Mouse (Mus musculus) layer of hippocampus, postnatal 10 days (tissue): ENCODE results near the gene Rhox6. TPM values are rescaled to one million over a fixed set of nuclear protein-coding genes. Genes with fewer than 3 reads are reported as not detected.
"Not testable (repeated sequence)": the region's sequence is repeated elsewhere in the genome, so short reads cannot be mapped to it uniquely, and the experiment has no call there.

Experiments used
- DNase-seq, 2 experiments: peaks; one replicate each; pipeline ENCODE4 v3.0.0; 2021; ENCODE audit warnings: low spot score in 2 of 2
- long read RNA-seq: library from polyadenylated mRNA; stranded (forward); transcript quantifications from one replicate; pipeline ENCODE4 v2.0.0, GENCODE M21; 2023
- total RNA-seq, 2 experiments: library from RNA; stranded (reverse); gene quantifications; 2 replicates each; pipeline ENCODE4 v1.2.3; 2021

Gene Rhox6
- not detected for total RNA-seq
- long read RNA-seq, result 0 reads

DNA sequence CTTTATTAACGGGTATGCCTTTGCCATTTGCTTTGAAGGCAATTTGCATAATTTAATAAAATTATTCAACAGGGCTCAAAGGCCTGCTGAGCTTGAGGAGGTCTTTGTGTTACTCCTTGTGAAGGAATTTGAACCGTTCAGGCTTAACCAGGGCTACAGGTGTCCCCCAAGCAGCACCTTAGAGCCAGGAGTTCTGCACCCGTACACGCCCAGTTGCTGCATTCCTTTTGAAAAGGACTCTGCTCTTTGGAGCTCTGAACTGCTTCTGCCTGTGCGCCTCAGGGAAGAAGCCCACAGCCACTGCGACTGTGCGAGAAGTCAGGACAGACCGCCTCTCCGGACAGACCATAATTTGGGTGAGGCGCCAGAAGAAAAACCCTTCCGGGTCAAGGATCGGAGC lies at the start of gene Rhox6:
Gene Rhox6, plus strand, starts transcription at position 301 of the 400 bp plus-strand sequence.
- not testable (repeated sequence) for DNase-seq

DNA sequence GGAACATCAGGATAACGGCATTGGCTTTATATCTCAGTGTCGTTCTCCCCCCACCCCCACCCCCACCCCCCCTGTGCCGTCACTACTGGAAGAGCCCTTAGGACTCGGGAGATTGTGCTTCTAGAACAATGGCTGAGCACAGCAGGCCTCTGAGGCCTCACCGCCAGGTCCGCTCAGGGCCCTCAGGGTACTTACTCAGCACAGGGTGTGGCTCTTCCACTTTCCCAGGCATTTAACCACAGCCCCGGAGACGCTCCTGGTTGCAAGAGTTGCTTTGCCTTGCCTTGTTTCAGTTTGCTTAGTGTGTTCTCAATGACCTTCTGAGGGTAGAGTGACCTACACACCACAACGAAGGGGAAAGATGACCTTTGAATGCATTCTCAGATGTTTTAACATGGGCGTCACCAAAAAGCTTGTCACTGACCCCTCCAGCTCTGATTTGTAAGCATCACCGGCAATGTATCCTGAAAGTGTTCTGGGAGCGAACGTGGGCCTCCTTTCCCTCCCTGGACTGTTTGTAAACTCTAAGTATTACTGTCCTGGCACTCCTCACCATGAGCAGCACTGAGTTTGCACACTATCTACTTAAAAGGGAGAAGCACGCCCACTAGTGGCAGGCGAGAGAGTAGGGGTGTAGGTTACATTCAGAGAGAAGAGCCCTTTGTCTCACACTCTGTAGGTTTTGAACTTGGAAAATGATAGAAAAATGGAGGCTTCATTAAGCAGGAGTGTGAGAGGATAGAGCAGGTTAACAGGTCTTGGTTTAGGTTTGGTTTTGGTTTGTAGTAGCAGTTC lies 19.2 kb upstream of the Rhox6 start:
- no peak for DNase-seq

- DNase-seq, result no peak
Observed at GRCm38 (mm10) chrX:37809396-37809795, 17.3 kb upstream of the Rhox6 start.

DNA sequence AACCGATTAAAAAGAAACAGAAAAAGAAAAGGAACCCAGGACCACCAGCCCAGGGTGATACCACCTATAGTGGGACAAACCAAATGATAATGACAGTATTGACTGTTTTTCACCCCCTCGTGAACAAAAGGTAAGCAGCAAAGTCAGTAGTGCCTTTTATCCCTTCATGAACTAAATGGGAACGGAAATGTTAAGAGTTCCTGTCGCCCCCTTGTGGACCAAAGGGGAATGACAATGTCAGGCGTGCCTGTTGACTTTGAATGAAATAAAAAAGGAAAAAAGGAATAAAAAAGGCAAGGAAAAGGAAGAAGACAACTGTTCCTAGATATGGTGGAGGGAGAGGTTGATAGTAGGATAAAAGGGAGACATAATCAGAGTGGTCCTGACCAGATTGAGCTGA lies 15.5 kb upstream of the Rhox6 start:
- DNase-seq, result peak; percentile 36 to 39

DNA sequence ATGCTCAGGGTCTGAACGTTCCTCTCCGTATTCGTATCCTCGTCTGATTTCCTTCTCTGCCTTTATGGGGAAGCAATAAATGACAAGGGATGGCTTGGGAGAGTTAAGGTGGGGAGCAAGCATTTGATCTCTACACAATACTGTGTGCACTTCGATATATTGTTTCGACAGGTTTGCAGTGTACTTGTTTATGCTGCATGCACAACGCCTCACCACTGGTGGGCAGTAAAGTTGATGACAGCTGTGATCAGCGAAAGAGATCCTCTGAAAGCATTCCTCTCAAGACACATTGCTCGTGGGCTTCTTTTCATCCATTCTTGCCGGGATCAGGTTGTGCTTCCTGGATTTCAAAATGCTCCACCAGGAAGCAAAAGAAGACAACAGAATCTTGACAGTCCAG lies 11.0 kb upstream of the Rhox6 start:
- peak in 1 of 2 experiments; percentile 3 for DNase-seq

GRCm38 (mm10) chrX:37831386-37831785 lies 4.7 kb downstream of the Rhox6 start, which contains the start of gene Rhox7a:
Gene Rhox7a, plus strand, starts transcription at chrX:37831686.
- DNase-seq, result not testable (repeated sequence)

DNA sequence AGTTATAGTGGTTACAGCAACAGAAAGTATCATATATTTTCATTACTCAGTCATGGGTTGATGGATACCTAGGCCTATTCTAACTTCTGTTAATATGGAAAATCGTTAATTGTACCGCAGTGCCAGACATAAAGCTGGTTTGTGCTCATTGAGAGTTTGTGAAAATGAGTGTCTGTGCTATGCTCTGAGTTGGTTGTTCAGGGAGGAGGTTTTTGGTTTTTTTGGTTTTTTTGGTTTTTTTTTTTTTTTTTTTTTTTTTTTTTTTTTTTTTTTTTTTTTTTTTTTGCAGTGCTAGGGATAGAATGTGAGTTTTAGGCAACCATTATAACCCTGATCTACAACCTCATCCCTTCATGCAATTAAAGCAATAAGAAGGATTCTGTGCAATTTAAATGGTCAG lies 44.9 kb downstream of the Rhox6 start:
- no peak for DNase-seq

DNA sequence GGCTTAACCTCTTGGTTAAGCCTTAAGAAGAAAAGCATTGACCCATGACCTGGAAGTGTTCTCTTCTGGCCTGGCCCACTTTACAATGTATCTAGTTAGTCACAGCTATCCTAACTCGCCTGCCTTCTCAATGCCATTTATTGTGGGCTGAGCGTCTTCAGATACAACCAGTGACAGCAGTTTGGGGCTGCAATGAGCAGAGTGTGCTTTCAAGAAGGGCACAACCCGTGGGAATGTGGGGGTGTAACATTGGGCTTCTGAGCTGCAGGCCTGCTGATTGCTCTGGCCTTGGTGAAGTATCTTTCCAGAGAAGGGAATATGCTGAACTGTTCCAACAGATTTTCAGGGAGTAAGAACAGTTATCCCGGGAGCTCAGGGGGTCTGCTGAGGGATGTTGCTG lies 52.1 kb downstream of the Rhox6 start, which contains the start of gene Rhox8:
Gene Rhox8, minus strand, starts transcription at position 101 of the 400 bp plus-strand sequence.
- DNase-seq, result no peak

Other genes starting within 250 kb of the Rhox6 start
- not detected for gene Rhox3f, start 245.9 kb upstream of the Rhox6 start, total RNA-seq
- gene Rhox4f, start 219.2 kb upstream of the Rhox6 start, total RNA-seq, result not detected
- gene Rhox3g, start 198.3 kb upstream of the Rhox6 start, total RNA-seq, result not detected
- not detected for gene Rhox2g, start 183.4 kb upstream of the Rhox6 start, total RNA-seq
- gene Rhox4g, start 175.6 kb upstream of the Rhox6 start, total RNA-seq, result not detected
- not detected for gene Rhox3h, start 158.1 kb upstream of the Rhox6 start, total RNA-seq
- not detected for gene Rhox2h, start 153.6 kb upstream of the Rhox6 start, total RNA-seq
- not detected for gene Rhox5, start 22.1 kb upstream of the Rhox6 start, total RNA-seq
- not detected for gene Rhox7a, start 4.8 kb downstream of the Rhox6 start, total RNA-seq
- gene Rhox8, start 52.0 kb downstream of the Rhox6 start, total RNA-seq, result not detected
- not detected for gene Rhox7b, start 70.3 kb downstream of the Rhox6 start, total RNA-seq
- gene Rhox9, start 74.9 kb downstream of the Rhox6 start, total RNA-seq, result not detected
- not detected for gene Btg1-ps1, start 191.9 kb downstream of the Rhox6 start, total RNA-seq
- gene Btg1-ps2, start 216.2 kb downstream of the Rhox6 start, total RNA-seq, result not detected
- not detected for gene Rhox10, start 239.6 kb downstream of the Rhox6 start, total RNA-seq